Mouse (Mus musculus): Measurements from ENCODE around the gene Zfp457. TPM values are rescaled to one million over a fixed set of nuclear protein-coding genes. Genes with fewer than 3 reads are reported as not detected.

Zfp457 gene
- 1.9 TPM for polyA plus RNA-seq (2014; fragmentation: Illumina TruSeq; extraction: RNeasy Lipid Tissue Mini Kit (QIAGEN cat#74804); ENCODE audit: low replicate concordance)

GRCm38 (mm10) chr13:67305822-67306672 is at the start of gene Zfp457:
Zfp457 (minus strand) TSS chr13:67306485.

DNA sequence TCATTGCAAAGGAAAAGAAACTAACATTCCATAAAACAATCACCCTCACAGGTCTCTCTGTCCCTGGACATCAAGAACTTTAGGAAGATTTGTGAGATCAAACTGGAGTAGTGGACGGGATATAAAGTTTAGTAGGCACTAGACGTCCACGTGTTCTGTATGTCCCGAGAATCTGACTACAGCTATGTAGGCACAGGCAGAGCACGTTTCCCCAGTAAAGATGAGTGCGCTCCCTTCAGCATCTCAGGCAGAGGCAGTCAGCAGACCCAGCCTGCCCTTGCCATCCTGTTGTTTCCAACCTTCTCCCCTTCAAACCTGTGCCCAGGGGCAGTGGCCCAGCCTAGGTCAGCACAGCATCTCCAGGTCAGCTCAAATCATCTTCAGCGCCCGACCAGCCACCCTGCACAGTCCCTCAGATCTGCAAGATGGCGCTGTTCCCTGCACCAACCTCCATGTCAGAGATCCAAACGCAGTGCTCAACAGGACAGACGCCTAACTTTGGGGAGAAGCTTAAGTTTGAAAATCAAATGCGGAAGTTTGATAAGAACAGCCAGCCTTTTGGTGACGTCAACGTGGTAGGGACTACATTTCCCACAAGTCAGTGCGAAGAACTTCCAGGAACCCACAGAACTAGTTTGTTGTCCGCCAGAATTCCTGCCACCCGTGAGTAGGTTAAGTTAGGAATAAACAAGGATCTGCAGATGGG is 25.9 kb upstream of the Zfp457 start, which contains the start of gene Zfp595:
Gene Zfp595 (minus strand): TSS at position 552 of the 706 bp plus-strand sequence.

GRCm38 (mm10) chr13:67278314-67278713 is 28.0 kb downstream of the Zfp457 start, which contains the start of gene Zfp458:
Zfp458 (minus strand) TSS chr13:67278466.

Other genes starting within 250 kb of the Zfp457 start
- 8.5 TPM for gene Zfp712, start 245.3 kb downstream of the Zfp457 start, polyA plus RNA-seq (2014; fragmentation: Illumina TruSeq; extraction: RNeasy Lipid Tissue Mini Kit (QIAGEN cat#74804); ENCODE audit: low replicate concordance)
- gene Zfp708, start 208.5 kb downstream of the Zfp457 start, polyA plus RNA-seq (2014; fragmentation: Illumina TruSeq; extraction: RNeasy Lipid Tissue Mini Kit (QIAGEN cat#74804); ENCODE audit: low replicate concordance), result 17.1 TPM
- gene Gm28557, start 197.9 kb downstream of the Zfp457 start, polyA plus RNA-seq (2014; fragmentation: Illumina TruSeq; extraction: RNeasy Lipid Tissue Mini Kit (QIAGEN cat#74804); ENCODE audit: low replicate concordance), result 6.0 TPM
- gene Rslcan18, start 190.2 kb downstream of the Zfp457 start, polyA plus RNA-seq (2014; fragmentation: Illumina TruSeq; extraction: RNeasy Lipid Tissue Mini Kit (QIAGEN cat#74804); ENCODE audit: low replicate concordance), result 0.89 TPM
- 13.1 TPM for gene Zfp759, start 184.8 kb downstream of the Zfp457 start, polyA plus RNA-seq (2014; fragmentation: Illumina TruSeq; extraction: RNeasy Lipid Tissue Mini Kit (QIAGEN cat#74804); ENCODE audit: low replicate concordance)
- gene Rsl1, start 133.3 kb downstream of the Zfp457 start, polyA plus RNA-seq (2014; fragmentation: Illumina TruSeq; extraction: RNeasy Lipid Tissue Mini Kit (QIAGEN cat#74804); ENCODE audit: low replicate concordance), result 19.0 TPM
- gene Zfp455, start 112.0 kb downstream of the Zfp457 start, polyA plus RNA-seq (2014; fragmentation: Illumina TruSeq; extraction: RNeasy Lipid Tissue Mini Kit (QIAGEN cat#74804); ENCODE audit: low replicate concordance), result 7.2 TPM
- gene Zfp458, start 28.0 kb downstream of the Zfp457 start, polyA plus RNA-seq (2014; fragmentation: Illumina TruSeq; extraction: RNeasy Lipid Tissue Mini Kit (QIAGEN cat#74804); ENCODE audit: low replicate concordance), result 8.6 TPM
- gene Zfp595, start 26.1 kb upstream of the Zfp457 start, polyA plus RNA-seq (2014; fragmentation: Illumina TruSeq; extraction: RNeasy Lipid Tissue Mini Kit (QIAGEN cat#74804); ENCODE audit: low replicate concordance), result 33.3 TPM
- gene Gm28044, start 54.1 kb upstream of the Zfp457 start, polyA plus RNA-seq (2014; fragmentation: Illumina TruSeq; extraction: RNeasy Lipid Tissue Mini Kit (QIAGEN cat#74804); ENCODE audit: low replicate concordance), result not detected
- gene Zfp953, start 54.1 kb upstream of the Zfp457 start, polyA plus RNA-seq (2014; fragmentation: Illumina TruSeq; extraction: RNeasy Lipid Tissue Mini Kit (QIAGEN cat#74804); ENCODE audit: low replicate concordance), result 19.8 TPM
- 1.0 TPM for gene Gm28041, start 69.2 kb upstream of the Zfp457 start, polyA plus RNA-seq (2014; fragmentation: Illumina TruSeq; extraction: RNeasy Lipid Tissue Mini Kit (QIAGEN cat#74804); ENCODE audit: low replicate concordance)
- 12.1 TPM for gene Zfp456, start 69.3 kb upstream of the Zfp457 start, polyA plus RNA-seq (2014; fragmentation: Illumina TruSeq; extraction: RNeasy Lipid Tissue Mini Kit (QIAGEN cat#74804); ENCODE audit: low replicate concordance)
- 37.8 TPM for gene Zfp429, start 93.3 kb upstream of the Zfp457 start, polyA plus RNA-seq (2014; fragmentation: Illumina TruSeq; extraction: RNeasy Lipid Tissue Mini Kit (QIAGEN cat#74804); ENCODE audit: low replicate concordance)
- 6.3 TPM for gene Zfp459, start 114.9 kb upstream of the Zfp457 start, polyA plus RNA-seq (2014; fragmentation: Illumina TruSeq; extraction: RNeasy Lipid Tissue Mini Kit (QIAGEN cat#74804); ENCODE audit: low replicate concordance)
- gene Zfp874a, start 145.1 kb upstream of the Zfp457 start, polyA plus RNA-seq (2014; fragmentation: Illumina TruSeq; extraction: RNeasy Lipid Tissue Mini Kit (QIAGEN cat#74804); ENCODE audit: low replicate concordance), result 37.0 TPM
- 24.8 TPM for gene Zfp874b, start 177.8 kb upstream of the Zfp457 start, polyA plus RNA-seq (2014; fragmentation: Illumina TruSeq; extraction: RNeasy Lipid Tissue Mini Kit (QIAGEN cat#74804); ENCODE audit: low replicate concordance)
- gene Zfp58, start 194.1 kb upstream of the Zfp457 start, polyA plus RNA-seq (2014; fragmentation: Illumina TruSeq; extraction: RNeasy Lipid Tissue Mini Kit (QIAGEN cat#74804); ENCODE audit: low replicate concordance), result 25.0 TPM
- not detected for gene Gm26965, start 219.7 kb upstream of the Zfp457 start, polyA plus RNA-seq (2014; fragmentation: Illumina TruSeq; extraction: RNeasy Lipid Tissue Mini Kit (QIAGEN cat#74804); ENCODE audit: low replicate concordance)
- 20.5 TPM for gene Zfp87, start 219.7 kb upstream of the Zfp457 start, polyA plus RNA-seq (2014; fragmentation: Illumina TruSeq; extraction: RNeasy Lipid Tissue Mini Kit (QIAGEN cat#74804); ENCODE audit: low replicate concordance)
- 26.7 TPM for gene Zfp748, start 247.3 kb upstream of the Zfp457 start, polyA plus RNA-seq (2014; fragmentation: Illumina TruSeq; extraction: RNeasy Lipid Tissue Mini Kit (QIAGEN cat#74804); ENCODE audit: low replicate concordance)